Mouse (Mus musculus): Measurements from ENCODE around the gene Abcg2. TPM values are rescaled to one million over a fixed set of nuclear protein-coding genes. Genes with fewer than 3 reads are reported as not detected.
"Not testable (repeated sequence)": the region's sequence is repeated elsewhere in the genome, so short reads cannot be mapped to it uniquely, and the experiment has no call there.

Gene Abcg2
- polyA plus RNA-seq, 1 experiment: 7.4 TPM

DNA sequence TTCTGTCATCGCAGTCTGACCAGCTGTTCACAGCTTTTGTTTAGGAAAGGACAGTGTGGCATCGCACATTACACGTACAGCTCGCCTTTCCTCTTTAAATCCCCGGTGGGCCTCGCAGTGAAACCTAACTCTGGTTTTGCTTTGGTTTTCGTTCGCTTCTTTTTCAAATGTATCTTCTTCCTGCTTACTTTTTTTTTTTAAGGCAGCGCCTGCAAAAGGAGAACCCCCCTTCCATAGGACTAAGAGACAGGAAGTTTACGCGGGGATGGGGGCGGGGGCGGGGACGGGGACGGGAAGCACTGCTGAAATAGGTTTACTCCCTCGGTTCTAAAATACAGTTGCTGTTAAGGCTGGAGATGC is 12.0 kb downstream of the Abcg2 start:
- peak; percentile 34 for DNase-seq
- WGBS: 18% methylated on average over 16 of the region's 16 CpGs
- Histone ChIP-seq H3K4me3 (ENCODE audit: control insufficient read depth, insufficient read depth, low read length) (peak overlapping the region; percentile 39), H3K4me1 (replicated peaks; ENCODE audit: control insufficient read depth, insufficient read depth, low read length) (no peaks in the 10 kb centered on the region), H3K27me3 (ENCODE audit: control insufficient read depth, insufficient read depth, low read length) (no peaks in the 10 kb centered on the region), H3K27ac (ENCODE audit: control insufficient read depth, insufficient read depth, low read length) (peak overlapping the region; percentile 73), H3K36me3 (ENCODE audit: control insufficient read depth, insufficient read depth, low read length) (no peaks in the 10 kb centered on the region)
- TF ChIP-seq POLR2A (IDR thresholded peaks at IDR 0.05; ENCODE audit: control insufficient read depth, extremely low read depth, insufficient read depth, low read length, poor library complexity) (no peak), CTCF (IDR thresholded peaks at IDR 0.05; ENCODE audit: borderline replicate concordance, control insufficient read depth, extremely low read depth, insufficient read depth, low read length, poor library complexity) (no peak)

DNA sequence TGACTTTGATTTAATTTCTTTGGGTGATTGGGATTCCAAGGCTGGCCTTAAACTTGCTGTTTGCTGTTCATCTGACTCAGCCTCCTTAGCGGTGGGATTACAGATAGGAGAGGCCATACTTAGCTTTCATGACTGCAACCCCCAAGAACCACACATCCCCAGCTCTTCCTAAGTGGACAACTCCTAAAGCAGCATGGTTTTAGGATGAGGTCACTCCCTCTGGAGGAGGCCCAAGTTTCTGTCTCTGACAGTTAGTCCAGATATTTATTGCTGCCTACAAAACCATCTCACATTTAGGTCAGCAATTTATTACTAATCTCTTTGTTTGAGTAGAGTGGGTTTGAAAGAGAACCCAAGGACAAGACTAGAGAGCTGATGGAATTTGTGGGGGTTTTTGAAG is 17.8 kb downstream of the Abcg2 start:
- H3K4me3 ChIP-seq (ENCODE audit: control insufficient read depth, insufficient read depth, low read length); H3K36me3 ChIP-seq (ENCODE audit: control insufficient read depth, insufficient read depth, low read length); DNase-seq; H3K27me3 ChIP-seq (ENCODE audit: control insufficient read depth, insufficient read depth, low read length); H3K27ac ChIP-seq (ENCODE audit: control insufficient read depth, insufficient read depth, low read length); H3K4me1 ChIP-seq (replicated peaks; ENCODE audit: control insufficient read depth, insufficient read depth, low read length): not testable (repeated sequence)
- WGBS: 94% methylated on average over 1 of the region's 1 CpGs

DNA sequence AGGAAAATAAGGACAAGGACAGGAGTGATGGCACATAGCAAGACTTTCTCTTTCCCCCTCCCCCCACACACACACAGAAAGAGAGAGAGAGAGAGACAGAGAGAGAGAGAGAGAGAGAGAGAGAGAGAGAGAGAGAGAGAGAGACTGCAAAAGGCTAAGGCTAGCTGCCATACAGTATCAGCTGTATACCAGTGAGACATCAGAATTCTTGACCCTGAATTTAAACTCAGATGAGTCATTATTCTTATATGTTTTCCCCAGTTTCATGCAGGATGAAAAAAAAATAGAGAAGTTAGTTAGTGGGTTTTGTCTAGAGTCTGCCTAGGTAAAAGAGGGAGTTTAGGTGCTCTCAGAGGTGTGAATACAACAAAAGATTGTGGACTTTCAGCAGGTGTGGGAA is 18.7 kb downstream of the Abcg2 start:
- H3K27me3 ChIP-seq (ENCODE audit: control insufficient read depth, insufficient read depth, low read length); DNase-seq; H3K27ac ChIP-seq (ENCODE audit: control insufficient read depth, insufficient read depth, low read length); H3K4me3 ChIP-seq (ENCODE audit: control insufficient read depth, insufficient read depth, low read length); H3K36me3 ChIP-seq (ENCODE audit: control insufficient read depth, insufficient read depth, low read length); H3K4me1 ChIP-seq (replicated peaks; ENCODE audit: control insufficient read depth, insufficient read depth, low read length): not testable (repeated sequence)

DNA sequence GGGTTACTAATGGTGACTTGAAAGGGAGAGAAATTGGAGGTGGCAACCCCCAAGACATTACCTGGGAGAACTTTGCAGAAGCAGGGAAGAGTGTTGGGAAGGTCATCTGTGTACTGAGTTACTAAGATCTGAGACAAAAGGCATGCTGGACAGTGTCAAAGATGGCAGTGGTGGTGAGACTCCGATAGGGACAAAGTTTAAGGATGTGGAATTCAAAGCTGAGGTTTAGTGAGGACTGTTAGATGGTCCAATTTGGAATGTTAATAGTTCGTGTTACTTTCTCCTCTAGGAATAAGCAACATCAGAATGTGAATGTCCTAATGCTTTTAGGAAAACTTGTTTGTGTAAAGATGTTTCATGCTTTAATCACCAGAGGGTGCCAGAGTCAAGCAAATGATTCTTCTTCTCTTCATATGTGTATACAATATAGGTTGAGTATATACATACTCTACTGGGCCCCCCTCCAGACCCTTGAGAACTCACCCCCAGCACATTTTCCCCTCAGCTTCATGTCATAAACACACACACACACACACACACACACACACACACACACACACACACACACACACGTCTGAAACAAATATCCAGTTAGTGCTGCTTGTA is 19.3 kb downstream of the Abcg2 start:
- not testable (repeated sequence) for H3K4me3 ChIP-seq (ENCODE audit: control insufficient read depth, insufficient read depth, low read length); H3K4me1 ChIP-seq (replicated peaks; ENCODE audit: control insufficient read depth, insufficient read depth, low read length); H3K36me3 ChIP-seq (ENCODE audit: control insufficient read depth, insufficient read depth, low read length); H3K27ac ChIP-seq (ENCODE audit: control insufficient read depth, insufficient read depth, low read length); H3K27me3 ChIP-seq (ENCODE audit: control insufficient read depth, insufficient read depth, low read length)
- peak; percentile 23 for DNase-seq
- 74% methylated on average over 3 of the region's 3 CpGs for WGBS

DNA sequence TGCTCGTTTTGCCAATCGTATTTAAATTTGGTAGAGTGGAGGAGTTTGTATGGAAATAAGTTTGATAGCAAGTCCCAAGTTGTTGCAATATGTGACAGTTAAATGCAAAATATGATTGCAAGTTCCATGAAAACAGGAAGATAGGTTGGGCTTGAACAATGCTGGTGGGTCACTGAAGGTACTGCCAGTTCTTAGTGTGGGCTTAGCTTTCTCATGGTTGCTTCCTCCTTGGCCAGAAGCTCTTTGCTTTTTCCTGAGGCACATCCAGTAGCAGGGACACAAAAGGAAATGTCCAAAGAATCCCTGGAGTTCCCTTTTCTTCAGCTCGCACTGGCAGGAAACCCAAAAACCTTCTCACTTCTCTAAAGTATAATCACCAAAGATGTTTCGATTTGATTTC is 22.3 kb downstream of the Abcg2 start:
- no peak overlapping the region for H3K4me3 ChIP-seq (ENCODE audit: control insufficient read depth, insufficient read depth, low read length)
- no peaks in the 10 kb centered on the region for H3K36me3 ChIP-seq (ENCODE audit: control insufficient read depth, insufficient read depth, low read length)
- H3K27ac ChIP-seq (ENCODE audit: control insufficient read depth, insufficient read depth, low read length): no peak overlapping the region
- TF ChIP-seq POLR2A (IDR thresholded peaks at IDR 0.05; ENCODE audit: control insufficient read depth, extremely low read depth, insufficient read depth, low read length, poor library complexity) (no peak), CTCF (IDR thresholded peaks at IDR 0.05; ENCODE audit: borderline replicate concordance, control insufficient read depth, extremely low read depth, insufficient read depth, low read length, poor library complexity) (no peak)
- no peaks in the 10 kb centered on the region for H3K27me3 ChIP-seq (ENCODE audit: control insufficient read depth, insufficient read depth, low read length)
- DNase-seq: no peak
- no peaks in the 10 kb centered on the region for H3K4me1 ChIP-seq (replicated peaks; ENCODE audit: control insufficient read depth, insufficient read depth, low read length)
- 78% methylated on average over 4 of the region's 4 CpGs for WGBS

DNA sequence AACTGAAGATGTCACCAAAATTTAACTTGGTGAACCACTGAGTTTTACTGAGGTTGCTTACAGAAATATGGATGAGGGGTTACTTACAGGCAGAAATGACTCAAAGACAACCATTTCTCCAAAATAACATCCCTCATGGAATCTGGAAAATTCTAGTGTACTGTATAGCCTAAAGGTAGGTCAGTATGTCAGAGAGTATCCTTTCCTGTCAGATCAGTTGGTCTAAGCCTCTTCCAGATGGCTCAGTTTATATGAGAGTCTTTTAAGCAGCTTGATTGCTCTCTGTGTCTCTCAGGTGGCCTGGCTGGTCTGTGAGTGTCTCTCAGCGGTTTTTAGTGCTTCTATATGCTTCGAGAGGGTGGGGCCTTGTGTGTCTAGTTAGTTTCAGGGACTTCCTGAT is 24.1 kb downstream of the Abcg2 start:
- no peak for DNase-seq
- 84% methylated on average over 2 of the region's 2 CpGs for WGBS
- H3K4me3 ChIP-seq (ENCODE audit: control insufficient read depth, insufficient read depth, low read length): no peak overlapping the region
- TF ChIP-seq CTCF (IDR thresholded peaks at IDR 0.05; ENCODE audit: borderline replicate concordance, control insufficient read depth, extremely low read depth, insufficient read depth, low read length, poor library complexity) (no peak), POLR2A (IDR thresholded peaks at IDR 0.05; ENCODE audit: control insufficient read depth, extremely low read depth, insufficient read depth, low read length, poor library complexity) (no peak)
- H3K4me1 ChIP-seq (replicated peaks; ENCODE audit: control insufficient read depth, insufficient read depth, low read length): no peaks in the 10 kb centered on the region
- H3K36me3 ChIP-seq (ENCODE audit: control insufficient read depth, insufficient read depth, low read length): no peaks in the 10 kb centered on the region
- no peak overlapping the region for H3K27ac ChIP-seq (ENCODE audit: control insufficient read depth, insufficient read depth, low read length)
- H3K27me3 ChIP-seq (ENCODE audit: control insufficient read depth, insufficient read depth, low read length): no peaks in the 10 kb centered on the region

DNA sequence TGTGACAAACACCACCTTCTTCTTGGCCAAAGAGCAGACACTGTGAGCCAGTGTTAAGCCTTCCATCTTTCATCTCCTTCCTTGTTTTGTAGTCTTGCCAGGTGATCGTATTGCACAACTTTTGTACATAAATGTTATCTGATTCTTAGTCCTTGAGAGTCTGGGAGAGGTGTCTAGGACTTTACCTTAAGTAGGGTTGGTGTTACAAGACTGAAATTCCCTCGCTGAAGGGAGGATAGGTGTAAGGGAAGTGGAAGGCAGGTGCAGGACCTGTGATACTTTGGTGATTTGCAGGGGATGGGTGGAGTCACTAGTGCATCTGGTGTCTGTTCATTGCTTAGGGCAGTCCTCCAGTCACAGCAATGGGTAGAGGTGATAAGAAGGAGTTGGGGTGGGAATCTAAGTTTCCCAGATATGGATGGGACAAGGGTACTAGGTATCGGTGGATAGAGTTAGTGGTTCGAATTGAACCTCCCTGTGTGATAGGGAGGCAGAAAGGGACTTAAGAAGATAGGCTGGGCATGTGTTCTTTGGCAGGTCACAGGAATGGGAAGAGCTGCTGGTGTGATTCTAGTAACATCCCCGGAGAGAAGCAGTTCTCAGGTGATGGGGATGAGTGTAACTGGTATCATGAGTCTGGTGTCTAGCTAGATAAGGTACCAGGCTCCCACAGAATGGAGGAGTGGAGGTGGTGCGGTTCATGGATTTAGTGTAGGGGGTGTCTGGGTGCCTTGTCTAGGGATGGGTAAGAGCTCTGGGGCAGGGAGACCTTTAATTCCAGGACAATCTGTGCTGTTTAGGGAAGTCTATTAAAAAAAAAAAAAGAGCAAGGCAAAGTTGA is 25.8 kb downstream of the Abcg2 start:
- Histone ChIP-seq H3K27ac (ENCODE audit: control insufficient read depth, insufficient read depth, low read length) (no peak overlapping the region), H3K36me3 (ENCODE audit: control insufficient read depth, insufficient read depth, low read length) (no peaks in the 10 kb centered on the region), H3K27me3 (ENCODE audit: control insufficient read depth, insufficient read depth, low read length) (no peaks in the 10 kb centered on the region), H3K4me1 (replicated peaks; ENCODE audit: control insufficient read depth, insufficient read depth, low read length) (no peaks in the 10 kb centered on the region), H3K4me3 (ENCODE audit: control insufficient read depth, insufficient read depth, low read length) (no peak overlapping the region)
- TF ChIP-seq CTCF (IDR thresholded peaks at IDR 0.05; ENCODE audit: borderline replicate concordance, control insufficient read depth, extremely low read depth, insufficient read depth, low read length, poor library complexity) (no peak), POLR2A (IDR thresholded peaks at IDR 0.05; ENCODE audit: control insufficient read depth, extremely low read depth, insufficient read depth, low read length, poor library complexity) (no peak)
- WGBS: 87% methylated on average over 6 of the region's 6 CpGs
- DNase-seq: no peak

Measured in thymus, adult 2 months (tissue).